Mouse (Mus musculus): ENCODE data around the gene Hspa2. TPM values are rescaled to one million over a fixed set of nuclear protein-coding genes. Genes with fewer than 3 reads are reported as not detected.
A peak's percentile ranks its signal among the peaks of the same experiment; 100 is the strongest.

Hspa2 gene
- total and polyA plus RNA-seq, 3 experiments = 18.7 to 23.8 (median 21.3) TPM

- no peak for DNase-seq
These were observed 26.9 kb upstream of the Hspa2 start for GRCm38 (mm10) chr12:76377059-76377458.

DNA sequence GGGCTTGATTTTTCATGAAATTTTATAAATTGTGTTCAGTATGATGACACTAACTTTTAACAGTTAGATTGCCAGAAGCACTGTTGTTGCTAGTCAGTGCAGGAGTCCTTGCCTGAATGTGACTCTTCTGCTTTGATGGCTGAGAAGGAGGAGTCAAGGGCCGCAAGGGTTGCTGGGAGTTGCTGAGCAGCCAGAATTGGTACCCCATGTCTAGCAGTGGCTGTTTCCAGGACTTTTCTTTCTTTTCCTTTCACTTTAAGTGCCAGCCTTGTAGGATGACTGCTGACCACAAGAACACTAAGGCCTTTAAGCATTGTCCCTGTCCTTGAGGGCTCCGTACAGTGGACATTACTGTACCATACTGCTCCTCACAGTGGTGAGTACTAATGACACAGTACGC is 26.2 kb upstream of the Hspa2 start:
- DNase-seq = peak; percentile 64

DNA sequence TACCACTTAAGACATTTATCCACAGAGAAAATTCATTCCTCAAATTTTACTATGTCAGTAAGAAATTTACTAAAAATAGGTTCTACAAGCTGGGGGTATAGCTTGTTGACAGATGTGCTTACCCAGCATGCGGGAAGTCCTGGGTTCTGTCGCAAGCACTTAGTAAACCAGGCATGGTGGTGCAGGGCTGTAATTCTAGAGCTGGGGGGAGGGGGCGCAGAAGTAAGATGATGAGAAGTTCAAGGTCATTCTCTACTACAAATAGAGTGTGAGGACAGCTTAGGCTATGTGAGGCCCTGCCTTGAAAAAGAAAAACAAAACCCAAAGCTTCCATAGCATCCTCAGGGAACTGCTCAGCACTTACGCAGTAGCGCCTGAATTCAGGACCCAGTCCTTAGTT is 25.4 kb upstream of the Hspa2 start:
- peak; percentile 14 for DNase-seq

DNA sequence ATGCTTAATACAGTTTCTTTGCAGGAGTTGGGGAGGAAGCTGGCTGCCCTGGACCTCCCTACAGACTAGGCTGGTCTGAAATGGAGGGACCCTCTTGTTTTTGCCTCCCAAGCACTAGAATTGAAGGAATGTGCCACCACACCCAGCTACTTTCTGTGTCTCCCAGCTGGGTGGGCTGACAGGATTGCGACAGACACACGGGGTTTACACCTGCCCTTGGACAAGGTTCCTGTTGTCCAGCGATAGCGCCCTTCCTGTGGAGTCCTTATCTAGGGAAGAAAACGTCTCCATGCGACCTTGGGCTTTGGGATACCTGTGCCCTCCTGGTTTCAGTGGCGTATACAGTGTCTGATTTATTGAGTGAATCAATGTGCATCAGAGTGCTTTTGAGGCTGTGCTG is 23.8 kb upstream of the Hspa2 start:
- no peak for DNase-seq

GRCm38 (mm10) chr12:76385342-76385741 is 18.6 kb upstream of the Hspa2 start:
- no peak for DNase-seq

- no peak for DNase-seq
These were observed 15.2 kb upstream of the Hspa2 start for GRCm38 (mm10) chr12:76388794-76389193.

DNA sequence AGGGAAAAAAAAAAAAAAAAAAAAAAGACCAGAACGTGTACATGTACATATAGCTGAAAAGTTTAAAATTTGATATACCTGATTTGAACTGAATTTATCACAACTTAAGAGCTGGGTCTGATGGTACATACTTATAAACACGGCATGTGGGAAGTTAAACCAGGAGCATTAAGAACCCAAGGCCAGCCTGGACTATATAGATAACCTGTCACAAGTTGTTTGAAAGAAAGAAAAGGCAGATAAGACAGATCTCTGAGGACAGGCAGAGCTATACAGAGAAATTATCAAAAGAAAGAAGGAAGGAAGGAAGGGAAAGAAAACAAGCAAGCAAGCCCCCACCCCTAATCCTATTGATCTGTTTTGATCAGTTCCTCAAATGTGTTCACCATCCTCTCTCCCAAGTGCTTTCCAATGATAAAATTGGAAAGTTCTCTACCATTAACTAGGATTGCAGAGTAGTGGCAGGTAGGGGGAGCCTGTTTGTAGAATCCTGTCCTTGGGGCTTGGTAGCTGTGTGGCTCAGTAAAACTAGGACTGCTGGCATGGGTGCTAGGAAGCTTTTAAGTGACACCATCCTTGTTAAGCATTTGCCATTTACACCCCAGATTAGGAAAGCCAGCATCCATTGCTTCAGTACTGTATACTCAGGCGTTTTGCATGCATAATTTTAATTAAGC is 12.2 kb upstream of the Hspa2 start:
- no peak for DNase-seq

DNA sequence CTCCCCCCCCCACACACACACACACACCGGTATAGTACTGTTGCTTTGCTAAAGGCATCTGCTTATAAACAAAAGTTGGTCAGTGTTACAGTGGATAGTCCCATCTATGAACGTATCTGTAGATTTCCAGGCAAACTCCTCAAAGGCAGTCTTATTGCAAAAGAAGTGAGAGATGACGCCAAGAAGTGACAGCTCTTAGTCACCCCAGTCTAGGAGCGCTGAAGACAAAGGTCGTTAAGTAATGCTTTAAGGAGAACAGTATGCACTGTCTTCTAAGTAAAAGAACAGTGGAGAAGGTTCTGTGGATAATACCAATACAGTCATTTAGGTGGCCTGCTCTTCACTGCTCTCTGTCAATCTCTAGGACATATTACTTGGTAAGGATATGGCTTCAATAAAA is 11.0 kb upstream of the Hspa2 start:
- no peak for DNase-seq

DNA sequence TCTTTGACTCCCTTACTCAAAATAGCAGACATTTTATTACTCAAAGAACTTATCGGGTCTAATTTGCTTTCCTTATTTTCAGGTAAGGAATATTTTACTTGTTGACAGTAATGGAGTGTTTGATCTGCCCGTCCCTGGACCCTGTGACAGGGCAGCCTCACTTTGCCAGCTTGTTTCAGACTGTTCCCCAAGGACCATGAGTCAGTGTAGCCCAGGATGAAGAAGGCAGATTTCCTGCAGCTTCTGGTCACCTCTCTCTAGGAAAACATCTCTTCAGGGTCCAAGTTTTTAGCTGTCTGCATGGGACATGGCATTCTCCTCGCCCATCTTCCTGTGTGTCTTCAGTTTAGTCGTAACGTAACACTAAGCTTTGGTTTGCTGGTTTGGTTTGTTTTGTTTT is 6.7 kb upstream of the Hspa2 start:
- DNase-seq = no peak

- no peak for DNase-seq
These were observed 2.3 kb upstream of the Hspa2 start for GRCm38 (mm10) chr12:76401674-76402073.

DNA sequence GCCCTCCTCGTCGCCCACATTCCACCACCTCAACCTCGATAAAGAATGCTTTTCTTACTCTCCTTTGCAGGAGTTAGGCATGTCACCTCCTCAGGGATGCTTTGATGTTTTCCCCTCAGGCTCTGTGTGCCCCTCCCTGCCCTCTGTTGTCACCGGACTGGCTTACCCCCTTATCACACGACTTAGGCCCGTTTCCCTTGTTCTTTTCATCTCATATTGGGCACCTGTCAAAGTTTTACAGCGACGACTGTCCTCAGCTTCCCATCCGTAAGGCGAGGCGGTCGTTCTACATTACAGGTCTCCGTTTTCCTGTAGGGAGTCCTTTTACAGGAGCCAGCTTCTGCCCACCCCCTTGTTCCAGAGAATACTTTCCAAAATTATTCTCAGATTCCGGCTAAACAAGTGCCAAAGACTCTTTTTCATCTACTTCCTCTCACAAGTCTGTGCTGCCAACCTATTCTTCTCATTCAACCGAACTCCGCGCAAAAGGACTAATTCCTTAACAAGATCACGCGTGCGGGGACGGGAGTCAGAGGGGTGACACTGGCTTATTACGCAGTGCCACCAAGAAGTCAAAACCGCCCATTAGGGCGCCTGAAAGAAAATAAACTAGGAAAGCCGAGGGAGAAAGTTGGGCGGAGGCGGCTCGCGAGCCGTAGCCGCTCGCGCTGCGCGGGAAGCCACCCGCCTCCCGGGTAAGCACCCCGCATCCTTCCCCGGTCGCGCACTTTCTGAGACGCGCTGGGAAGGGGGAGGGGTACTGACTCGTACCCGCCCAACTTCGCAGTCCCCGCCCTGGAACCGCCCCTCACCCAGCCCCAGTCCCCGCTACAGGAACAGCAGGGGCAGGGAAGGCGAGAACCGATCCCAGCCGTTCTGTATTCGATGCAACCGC is 738 bp upstream of the Hspa2 start:
- DNase-seq = no peak

- peak; percentile 26 for DNase-seq
These were observed 833 bp downstream of the Hspa2 start for GRCm38 (mm10) chr12:76404836-76405182.

GRCm38 (mm10) chr12:76405183-76405970 is 1.4 kb downstream of the Hspa2 start:
- DNase-seq = peak; percentile 22

GRCm38 (mm10) chr12:76405971-76406370 is 2.0 kb downstream of the Hspa2 start:
- no peak for DNase-seq

- DNase-seq = no peak
These were observed 3.2 kb downstream of the Hspa2 start for GRCm38 (mm10) chr12:76407184-76407583.

DNA sequence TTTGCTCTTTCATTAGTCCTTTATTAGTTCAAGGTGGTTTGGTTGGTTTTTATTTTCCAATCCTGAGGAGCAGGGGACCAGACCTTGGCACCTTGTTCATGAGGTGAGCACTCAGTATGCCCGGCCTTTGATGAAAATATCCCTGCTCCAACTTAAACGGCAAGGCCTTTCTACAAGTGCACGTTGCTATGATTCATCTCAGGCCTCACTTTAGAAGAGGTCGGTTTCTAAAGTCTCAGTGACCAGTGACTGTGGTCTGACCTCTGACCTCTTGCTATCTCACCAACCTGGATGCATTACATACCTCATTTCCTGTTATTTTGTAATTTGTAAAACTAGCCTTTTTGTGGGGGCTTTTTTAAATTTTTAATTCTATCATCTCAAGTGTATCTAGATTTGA is 5.2 kb downstream of the Hspa2 start:
- DNase-seq = no peak

GRCm38 (mm10) chr12:76415383-76416010 is 11.5 kb downstream of the Hspa2 start:
- no peak for DNase-seq

GRCm38 (mm10) chr12:76417433-76417854 is 13.5 kb downstream of the Hspa2 start, which contains the start of gene Ppp1r36:
Gene Ppp1r36, plus strand, starts transcription at chr12:76417538.
- DNase-seq = peak; percentile 44

DNA sequence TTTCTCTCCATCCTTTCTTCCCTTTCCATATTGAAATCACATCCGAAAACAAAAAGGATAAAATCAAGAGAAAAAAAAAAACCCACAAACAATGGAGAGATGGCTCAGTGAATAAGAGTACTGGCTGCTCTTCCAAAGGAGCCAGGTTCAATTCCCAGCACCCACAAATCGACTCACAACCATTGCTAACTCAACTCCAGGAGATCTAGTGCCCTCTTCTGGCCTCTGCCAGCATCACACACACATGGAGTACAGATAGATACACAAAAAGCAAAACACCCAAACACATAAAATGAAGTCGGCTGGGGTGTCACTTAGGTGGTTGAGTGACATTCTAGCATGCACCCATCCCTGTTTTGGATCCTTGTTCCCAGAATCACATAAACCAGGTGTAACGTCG is 14.4 kb downstream of the Hspa2 start:
- DNase-seq = no peak

- DNase-seq = no peak
These were observed 21.3 kb downstream of the Hspa2 start for GRCm38 (mm10) chr12:76425256-76425655.

GRCm38 (mm10) chr12:76427546-76427945 is 23.6 kb downstream of the Hspa2 start:
- DNase-seq = peak; percentile 56

DNA sequence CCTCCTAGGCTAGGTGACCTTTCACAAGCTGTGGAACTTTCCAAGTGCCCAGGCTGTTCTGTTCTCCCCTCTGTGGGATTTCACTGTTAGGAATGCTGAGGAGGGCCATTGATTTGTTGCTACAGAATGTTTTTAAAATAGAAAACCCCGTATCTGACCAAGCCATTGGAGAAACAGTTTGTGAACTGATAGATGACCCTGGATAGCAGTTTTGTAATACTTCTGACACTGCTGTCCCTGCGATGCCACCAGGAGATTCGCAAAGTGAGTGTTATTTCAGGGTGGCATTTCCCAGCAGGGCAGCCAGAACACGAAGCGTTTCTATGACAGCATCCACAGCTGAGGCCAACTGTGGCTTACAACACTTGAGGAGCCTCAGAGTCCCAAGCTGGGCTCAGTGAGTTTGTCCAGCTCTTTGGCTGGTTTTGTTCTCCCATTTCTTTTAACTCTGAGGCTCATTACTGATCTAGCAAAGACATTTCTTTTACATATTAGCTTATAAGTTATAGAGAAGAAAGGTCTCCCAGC is 27.0 kb downstream of the Hspa2 start:
- peak; percentile 36 for DNase-seq
